ENCODE assay signal across 8 mouse cellular contexts in genomic region chr16:91596779-91597671, GRCm38 (mm10). TPM values are rescaled to one million over a fixed set of nuclear protein-coding genes. Genes with fewer than 3 reads are reported as not detected.
DNase-seq lines count a peak whose midpoint lies in the region; ATAC-seq and TF ChIP-seq lines count a peak whose summit lies in the region.

No protein-coding gene starts in this region.

- peak overlapping the region; percentile 74 for H3K9ac ChIP-seq in lung, embryonic 14.5 days

- peak overlapping the region; percentile 84 for H3K4me3 ChIP-seq in kidney, adult 2 months (ENCODE audit: insufficient read depth, low read depth, low read length)
- peak overlapping the region; percentile 96 for H3K4me3 ChIP-seq in cortical plate, adult 2 months (ENCODE audit: insufficient read depth, low read length)
- H3K4me3 ChIP-seq in hindbrain, embryonic 10.5 days = peak overlapping the region; percentile 80
- H3K4me3 ChIP-seq in lung, embryonic 14.5 days (ENCODE audit: low read depth, low read length) = peak overlapping the region; percentile 81
- peak overlapping the region; percentile 94 for H3K4me3 ChIP-seq in olfactory bulb, adult 2 months (ENCODE audit: insufficient read depth, low read depth, low read length)

- TF ChIP-seq CTCF in kidney, adult 2 months (conservative IDR thresholded peaks at IDR 0.05; ENCODE audit: insufficient read depth, insufficient read length, low read depth, low read length) = no peak
- no peak for TF ChIP-seq CTCF in cortical plate, adult 2 months (IDR thresholded peaks at IDR 0.05; ENCODE audit: extremely low read depth, insufficient read depth, low read length)
- no peak for TF ChIP-seq CTCF in lung, embryonic 14.5 days (IDR thresholded peaks at IDR 0.05; ENCODE audit: low read depth)
- TF ChIP-seq CTCF in olfactory bulb, adult 2 months (IDR thresholded peaks at IDR 0.05; ENCODE audit: insufficient read depth, low read depth, low read length) = no peak

- H3K4me2 ChIP-seq in lung, embryonic 14.5 days = peak overlapping the region; percentile 87

- H3K4me1 ChIP-seq in kidney, adult 2 months (ENCODE audit: control insufficient read depth, insufficient read depth, low read length) = peaks cover 5% of the 10 kb centered on the region; the same call in 1 of the 2 replicates
- H3K4me1 ChIP-seq in cortical plate, adult 2 months (ENCODE audit: control insufficient read depth, insufficient read depth, low read length) = no peaks in the 10 kb centered on the region; the same call in 1 of the 2 replicates
- H3K4me1 ChIP-seq in hindbrain, embryonic 10.5 days (replicated peaks) = peaks cover 16% of the 10 kb centered on the region
- H3K4me1 ChIP-seq in lung, embryonic 14.5 days (ENCODE audit: insufficient read depth) = peaks cover 7% of the 10 kb centered on the region
- peaks cover 12% of the 10 kb centered on the region for H3K4me1 ChIP-seq in olfactory bulb, adult 2 months (ENCODE audit: control insufficient read depth, insufficient read depth, low read length)

- peak overlapping the region; percentile 62 for H3K27ac ChIP-seq in kidney, adult 2 months (ENCODE audit: insufficient read depth, low read depth, low read length)
- peak overlapping the region; percentile 11; the same call in 1 of the 2 replicates for H3K27ac ChIP-seq in cortical plate, adult 2 months (ENCODE audit: insufficient read depth, low read length)
- peak overlapping the region; percentile 85 for H3K27ac ChIP-seq in hindbrain, embryonic 10.5 days
- no peak overlapping the region for H3K27ac ChIP-seq in lung, embryonic 14.5 days (ENCODE audit: low read depth)
- peak overlapping the region; percentile 34; the same call in 1 of the 2 replicates for H3K27ac ChIP-seq in olfactory bulb, adult 2 months (ENCODE audit: insufficient read depth, low read depth, low read length)

- 2% methylated on average over 75 of the region's 75 CpGs for WGBS in kidney, adult 2 months
- under 1% methylated on average over 75 of the region's 75 CpGs for WGBS in hindbrain, embryonic 10.5 days
- WGBS in lung, embryonic 14.5 days = under 1% methylated on average over 75 of the region's 75 CpGs
- WGBS in olfactory bulb, adult 2 months = under 1% methylated on average over 75 of the region's 75 CpGs

- H3K36me3 ChIP-seq in kidney, adult 2 months (ENCODE audit: control insufficient read depth, insufficient read depth, low read length) = no peaks in the 10 kb centered on the region
- H3K36me3 ChIP-seq in hindbrain, embryonic 10.5 days = peaks cover 11% of the 10 kb centered on the region
- H3K36me3 ChIP-seq in lung, embryonic 14.5 days (ENCODE audit: insufficient read depth) = no peaks in the 10 kb centered on the region

- peak; percentile 36 for TF ChIP-seq POLR2A in kidney, adult 2 months (IDR thresholded peaks at IDR 0.05; ENCODE audit: low read depth, low read length)
- TF ChIP-seq POLR2A in cortical plate, adult 2 months (IDR thresholded peaks at IDR 0.05; ENCODE audit: extremely low read depth, insufficient read depth, low read length) = peak; percentile 37; the same call in 1 of the 2 replicates
- peak; percentile 56; the same call in 1 of the 2 replicates for TF ChIP-seq POLR2A in olfactory bulb, adult 2 months (IDR thresholded peaks at IDR 0.05; ENCODE audit: insufficient read depth, low read depth, low read length)

- ATAC-seq in CD4-positive, CD25-positive, alpha-beta regulatory T cell, adult 4 months = peak; percentile 15
- no peak; the same call in none of the 2 replicates for ATAC-seq in lung, embryonic 14.5 days (ENCODE audit: insufficient read depth)

- no peaks in the 10 kb centered on the region for H3K27me3 ChIP-seq in kidney, adult 2 months (replicated peaks; ENCODE audit: control insufficient read depth, insufficient read depth, low read length)
- H3K27me3 ChIP-seq in hindbrain, embryonic 10.5 days (ENCODE audit: insufficient read depth, poor library complexity, severe bottlenecking) = peaks cover 39% of the 10 kb centered on the region
- no peaks in the 10 kb centered on the region for H3K27me3 ChIP-seq in lung, embryonic 14.5 days (ENCODE audit: insufficient read depth, low read length)

- H3K9me3 ChIP-seq in hindbrain, embryonic 10.5 days = no peaks in the 10 kb centered on the region
- H3K9me3 ChIP-seq in lung, embryonic 14.5 days (ENCODE audit: low read depth, low read length) = no peaks in the 10 kb centered on the region

- peak; percentile 30 for DNase-seq in kidney, adult 2 months
- DNase-seq in kidney, adult 18-20 months = no peak
- DNase-seq in hindbrain, embryonic 10.5 days (ENCODE audit: low spot score) = no peak
- peak; percentile 54 for DNase-seq in lung, embryonic 14.5 days
- no peak for DNase-seq in adrenal gland, adult 2 months

RNA-seq across cellular contexts. Expression of gene Tmem50b, which starts 0.6 kb away (rescaled TPM):
- polyA plus RNA-seq in kidney, adult 2 months (2012; rRNA removed) = 39.2 and 40.7 TPM in 2 replicates
- 10 to 100 TPM; 27.7 to 38.4 TPM for polyA plus RNA-seq in CD4-positive, CD25-positive, alpha-beta regulatory T cell, adult 4 months (2017; shearing (Covaris generic))
- polyA plus RNA-seq in cortical plate, adult 2 months (2012; rRNA removed) = 91.1 and 96.8 TPM in 2 replicates
- 37.6 and 45.9 TPM in 2 replicates for polyA plus RNA-seq in hindbrain, embryonic 10.5 days (2016; fragmentation: Nextera tagmentation; extraction: Ambion mirVana)
- polyA plus RNA-seq in lung, embryonic 14.5 days (2014; fragmentation: Nextera tagmentation; extraction: Ambion mirVana) = 33.1 and 37.2 TPM in 2 replicates
- polyA plus RNA-seq in olfactory bulb, adult 2 months (2012; ENCODE audit: insufficient read depth, insufficient read length, low replicate concordance, missing spikeins) = not detected in 2 replicates
- total RNA-seq in adrenal gland, adult 2 months (2021) = 10 to 100 TPM; 60.0 to 62.2 TPM
- polyA plus RNA-seq in adrenal gland, adult 2 months (2012; rRNA removed) = 27.4 and 34.4 TPM in 2 replicates

RNA-seq across cellular contexts. Expression of gene Dnajc28, which starts 21.8 kb away (rescaled TPM):
- polyA plus RNA-seq in kidney, adult 2 months (2012; rRNA removed) = 3.9 and 5.9 TPM in 2 replicates
- polyA plus RNA-seq in CD4-positive, CD25-positive, alpha-beta regulatory T cell, adult 4 months (2017; shearing (Covaris generic)) = 1 to 10 TPM; 1.6 to 2.9 TPM
- 6.8 and 8.2 TPM in 2 replicates for polyA plus RNA-seq in cortical plate, adult 2 months (2012; rRNA removed)
- 3.2 and 4.5 TPM in 2 replicates for polyA plus RNA-seq in hindbrain, embryonic 10.5 days (2016; fragmentation: Nextera tagmentation; extraction: Ambion mirVana)
- 2.5 and 2.7 TPM in 2 replicates for polyA plus RNA-seq in lung, embryonic 14.5 days (2014; fragmentation: Nextera tagmentation; extraction: Ambion mirVana)
- polyA plus RNA-seq in olfactory bulb, adult 2 months (2012; ENCODE audit: insufficient read depth, insufficient read length, low replicate concordance, missing spikeins) = not detected in 2 replicates
- total RNA-seq in adrenal gland, adult 2 months (2021) = 10 to 100 TPM; 10.3 to 16.6 TPM
- 0.64 and 0.70 TPM in 2 replicates for polyA plus RNA-seq in adrenal gland, adult 2 months (2012; rRNA removed)

RNA-seq across cellular contexts. Expression of gene Gart, which starts 49.7 kb away (rescaled TPM):
- polyA plus RNA-seq in kidney, adult 2 months (2012; rRNA removed) = 30.3 and 39.4 TPM in 2 replicates
- polyA plus RNA-seq in CD4-positive, CD25-positive, alpha-beta regulatory T cell, adult 4 months (2017; shearing (Covaris generic)) = 10 to 100 TPM; 60.1 to 96.6 TPM
- 34.9 and 37.0 TPM in 2 replicates for polyA plus RNA-seq in cortical plate, adult 2 months (2012; rRNA removed)
- 112 and 158 TPM in 2 replicates for polyA plus RNA-seq in hindbrain, embryonic 10.5 days (2016; fragmentation: Nextera tagmentation; extraction: Ambion mirVana)
- 113 and 129 TPM in 2 replicates for polyA plus RNA-seq in lung, embryonic 14.5 days (2014; fragmentation: Nextera tagmentation; extraction: Ambion mirVana)
- not detected in 2 replicates for polyA plus RNA-seq in olfactory bulb, adult 2 months (2012; ENCODE audit: insufficient read depth, insufficient read length, low replicate concordance, missing spikeins)
- 100 to 1,000 TPM; 112 to 114 TPM for total RNA-seq in adrenal gland, adult 2 months (2021)
- 15.8 and 22.5 TPM in 2 replicates for polyA plus RNA-seq in adrenal gland, adult 2 months (2012; rRNA removed)

RNA-seq across cellular contexts. Expression of gene Ifngr2, which starts 50.2 kb away (rescaled TPM):
- 15.1 and 17.7 TPM in 2 replicates for polyA plus RNA-seq in kidney, adult 2 months (2012; rRNA removed)
- polyA plus RNA-seq in CD4-positive, CD25-positive, alpha-beta regulatory T cell, adult 4 months (2017; shearing (Covaris generic)) = 10 to 100 TPM; 29.9 to 35.3 TPM
- polyA plus RNA-seq in cortical plate, adult 2 months (2012; rRNA removed) = 31.6 and 32.9 TPM in 2 replicates
- 25.1 and 36.7 TPM in 2 replicates for polyA plus RNA-seq in hindbrain, embryonic 10.5 days (2016; fragmentation: Nextera tagmentation; extraction: Ambion mirVana)
- 47.7 and 52.1 TPM in 2 replicates for polyA plus RNA-seq in lung, embryonic 14.5 days (2014; fragmentation: Nextera tagmentation; extraction: Ambion mirVana)
- not detected in 2 replicates for polyA plus RNA-seq in olfactory bulb, adult 2 months (2012; ENCODE audit: insufficient read depth, insufficient read length, low replicate concordance, missing spikeins)
- 10 to 100 TPM; 19.9 to 34.0 TPM for total RNA-seq in adrenal gland, adult 2 months (2021)
- polyA plus RNA-seq in adrenal gland, adult 2 months (2012; rRNA removed) = 25.1 and 39.2 TPM in 2 replicates

RNA-seq across cellular contexts. Expression of gene Son, which starts 50.3 kb away (rescaled TPM):
- polyA plus RNA-seq in kidney, adult 2 months (2012; rRNA removed) = 78.0 and 81.9 TPM in 2 replicates
- polyA plus RNA-seq in CD4-positive, CD25-positive, alpha-beta regulatory T cell, adult 4 months (2017; shearing (Covaris generic)) = 100 to 1,000 TPM; 153 to 230 TPM
- polyA plus RNA-seq in cortical plate, adult 2 months (2012; rRNA removed) = 267 and 291 TPM in 2 replicates
- 102 and 114 TPM in 2 replicates for polyA plus RNA-seq in hindbrain, embryonic 10.5 days (2016; fragmentation: Nextera tagmentation; extraction: Ambion mirVana)
- 149 and 155 TPM in 2 replicates for polyA plus RNA-seq in lung, embryonic 14.5 days (2014; fragmentation: Nextera tagmentation; extraction: Ambion mirVana)
- polyA plus RNA-seq in olfactory bulb, adult 2 months (2012; ENCODE audit: insufficient read depth, insufficient read length, low replicate concordance, missing spikeins) = 159 and 242 TPM in 2 replicates
- total RNA-seq in adrenal gland, adult 2 months (2021) = 100 to 1,000 TPM; 190 to 239 TPM
- 104 and 109 TPM in 2 replicates for polyA plus RNA-seq in adrenal gland, adult 2 months (2012; rRNA removed)

Comparison
In these comparisons a context has a peak if more than half of its experiments do, and no peak if none do; other contexts are left out.
1. DNase-seq: peak in kidney, adult 2 months (single experiment) and lung, embryonic 14.5 days (single experiment); none in kidney, adult 18-20 months (single experiment), hindbrain, embryonic 10.5 days (single experiment) and adrenal gland, adult 2 months (single experiment).
2. RNA of gene Gart, which starts 49.7 kb away (polyA plus RNA-seq): 113 to 129 TPM in lung, embryonic 14.5 days, 112 to 158 TPM in hindbrain, embryonic 10.5 days, 60.1 to 96.6 TPM in CD4-positive, CD25-positive, alpha-beta regulatory T cell, adult 4 months, 30.3 to 39.4 TPM in kidney, adult 2 months, 34.9 to 37.0 TPM in cortical plate, adult 2 months and 15.8 to 22.5 TPM in adrenal gland, adult 2 months; not detected in olfactory bulb, adult 2 months; every median in the first group is over 10 times any median in the second.
3. Peak in every context shown above with its lines, with median percentiles within 50 percentile points of each other: H3K4me3 ChIP-seq and POLR2A ChIP-seq.